Mouse (Mus musculus): ENCODE results near the gene Gemin5.

- TF ChIP-seq POLR2A (IDR thresholded peaks at IDR 0.05; ENCODE audit: control insufficient read depth, low read depth, low read length), result no peak
- TF ChIP-seq CTCF (IDR thresholded peaks at IDR 0.05; ENCODE audit: control insufficient read depth, insufficient read depth, insufficient replicate concordance, low read depth, low read length), result no peak
Measured at GRCm38 (mm10) chr11:58216823-58217222, 48.5 kb upstream of the Gemin5 start.

All from testis, adult 2 months (tissue).